Mouse (Mus musculus) layer of hippocampus, postnatal 14 days (tissue): Measurements from ENCODE around the gene Vstm5. TPM values are rescaled to one million over a fixed set of nuclear protein-coding genes. Genes with fewer than 3 reads are reported as not detected.

Source experiments
- DNase-seq, 2 experiments: peaks; one replicate each; pipeline ENCODE4 v3.0.0; 2021 to 2022; ENCODE audit warnings: low spot score in 2 of 2, mixed read lengths in 1 of 2
- total RNA-seq, 2 experiments: library from RNA; stranded (reverse); gene quantifications; 2 replicates each; pipeline ENCODE4 v1.2.3; 2021

Vstm5 gene
- total RNA-seq, 2 experiments from 2014 or later, result 6.3 to 7.2 TPM

DNA sequence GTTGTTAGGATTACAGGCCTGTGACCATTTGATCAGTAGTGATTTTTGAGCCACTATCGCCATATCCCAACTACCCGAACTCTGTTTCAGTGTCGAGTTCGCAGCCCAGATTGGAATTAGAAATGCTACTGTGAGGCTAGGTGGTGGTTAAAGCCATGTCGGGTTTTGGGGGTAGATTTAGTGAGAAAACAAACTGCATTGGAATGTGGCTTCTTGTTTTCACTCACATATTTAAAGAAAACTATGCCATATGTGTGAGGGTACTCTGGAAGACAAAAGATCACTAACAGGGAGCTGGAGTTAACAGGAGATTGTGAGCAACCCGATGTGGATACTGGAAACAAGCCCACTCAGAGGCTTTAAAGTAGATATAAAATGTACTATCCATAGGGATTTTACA, 68.4 kb downstream of the Vstm5 start:
- DNase-seq, result no peak

DNA sequence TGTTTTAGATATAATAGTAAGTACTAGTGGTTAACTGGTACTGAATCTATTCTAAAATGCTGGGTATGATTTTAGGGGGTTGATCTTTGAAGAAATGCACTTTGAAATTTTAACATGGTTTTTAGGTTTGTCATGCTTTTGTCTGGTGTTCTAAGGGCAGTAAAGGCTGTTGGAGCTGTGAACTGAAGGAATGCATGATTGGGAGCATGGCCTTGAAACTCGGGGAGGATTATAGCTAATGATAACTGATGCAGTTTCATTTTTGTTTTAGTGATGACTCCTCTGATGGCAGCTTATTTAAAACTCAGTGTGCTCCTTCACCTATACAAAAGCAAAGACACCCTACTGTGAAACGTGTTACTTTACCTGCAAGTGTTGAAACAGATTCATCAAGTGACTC, 69.4 kb downstream of the Vstm5 start:
- DNase-seq, result no peak

Other genes with a start within 250 kb of the Vstm5 start
- 10 to 100 TPM; 42.4 to 48.1 TPM for gene Panx1, start 193.6 kb upstream of the Vstm5 start, total RNA-seq
- gene Hephl1, start 126.9 kb upstream of the Vstm5 start, total RNA-seq, result not detected
- 10 to 100 TPM; 35.4 to 36.7 TPM for gene Med17, start 40.9 kb downstream of the Vstm5 start, total RNA-seq
- 10 to 100 TPM; 40.4 to 44.7 TPM for gene Taf1d, start 67.2 kb downstream of the Vstm5 start, total RNA-seq
- gene 4931406C07Rik, start 67.4 kb downstream of the Vstm5 start, total RNA-seq, result 10 to 100 TPM; 23.4 to 25.0 TPM
- gene Cep295, start 118.7 kb downstream of the Vstm5 start, total RNA-seq, result 10 to 100 TPM; 20.6 to 24.7 TPM